Mouse (Mus musculus): ENCODE results near the gene Fam222a.

Gene Fam222a

GRCm38 (mm10) chr5:114657426-114657825, 89.6 kb downstream of the Fam222a start:
- DNase-seq (ENCODE audit: low read depth), result no peak

GRCm38 (mm10) chr5:114658255-114658654, 90.4 kb downstream of the Fam222a start, which contains the start of gene Trpv4:
Gene Trpv4 (minus strand): TSS chr5:114658421.
- no peak for DNase-seq (ENCODE audit: low read depth)

GRCm38 (mm10) chr5:114661029-114661428, 93.2 kb downstream of the Fam222a start:
- DNase-seq (ENCODE audit: low read depth), result no peak

Measured in induced T-regulatory cell, adult 2 months (primary cell).